Mouse (Mus musculus) CH12.LX (cell line): ENCODE results near the gene Gdf3. TPM values are rescaled to one million over a fixed set of nuclear protein-coding genes. Genes with fewer than 3 reads are reported as not detected.

Source experiments
- DNase-seq: peaks from one replicate; pipeline ENCODE4 v3.0.0-alpha.2; 2013; ENCODE audit errors: extremely low read depth
- H3K27ac ChIP-seq: 2 replicates; pipeline ENCODE4 v1.5.1; 2012; ENCODE audit warnings: low read depth, mild to moderate bottlenecking, control low read depth, moderate library complexity; ENCODE audit not compliant: insufficient read depth
- H3K27me3 ChIP-seq: replicated peaks from 2 replicates; pipeline ENCODE3; 2012; ENCODE audit warnings: inconsistent platforms
- H3K36me3 ChIP-seq, 2 experiments: replicated peaks in 1 of 2; 2 replicates each; pipeline versions ENCODE3 to v1.6.1; 2012; ENCODE audit warnings: inconsistent platforms in 1 of 2, low read length in 1 of 2, mild to moderate bottlenecking in 1 of 2, mixed read lengths in 1 of 2, moderate library complexity in 1 of 2; ENCODE audit not compliant: control insufficient read depth in 1 of 2, insufficient read depth in 1 of 2
- H3K4me1 ChIP-seq, 2 experiments: 2 replicates each; pipeline ENCODE4 v1.6.1; 2012; ENCODE audit warnings: inconsistent platforms in 1 of 2, moderate library complexity in 1 of 2; ENCODE audit not compliant: insufficient read depth in 2 of 2, control insufficient read depth in 1 of 2
- H3K4me2 ChIP-seq: 2 replicates; pipeline ENCODE4 v1.6.1; 2012; ENCODE audit warnings: low read depth, mild to moderate bottlenecking, control low read depth; ENCODE audit not compliant: poor library complexity, insufficient read depth, severe bottlenecking
- H3K4me3 ChIP-seq, 3 experiments: fragments of 150-350 bp in 1 of 3; sonication (generic) in 1 of 3; replicated peaks in 1 of 3; 2 replicates each; pipeline versions ENCODE3 to v1.5.1; 2011 to 2012; ENCODE audit warnings: low read depth in 2 of 3, low read length in 2 of 3, mild to moderate bottlenecking in 2 of 3, moderate library complexity in 2 of 3, control low read depth in 1 of 3, improper control_type of control experiment in 1 of 3, inconsistent platforms in 1 of 3, mixed read lengths in 1 of 3; ENCODE audit not compliant: poor library complexity in 1 of 3
- H3K79me2 ChIP-seq: replicated peaks from 2 replicates; pipeline ENCODE4 v1.6.1; 2012; ENCODE audit warnings: mild to moderate bottlenecking, moderate library complexity; ENCODE audit not compliant: control insufficient read depth, poor library complexity, insufficient read depth, severe bottlenecking; ENCODE audit errors: extremely low read depth
- H3K9ac ChIP-seq: 2 replicates; pipeline ENCODE4 v1.6.1; 2012; ENCODE audit warnings: low read depth, mild to moderate bottlenecking, control low read depth, moderate library complexity; ENCODE audit not compliant: insufficient read depth
- H3K9me3 ChIP-seq: replicated peaks from 2 replicates; pipeline ENCODE3; 2012; ENCODE audit warnings: low read length, inconsistent platforms, mixed read lengths
- CHD1 ChIP-seq: IDR thresholded peaks from 2 replicates; pipeline ENCODE4 v1.6.1; 2012; ENCODE audit warnings: low read depth, low read length, improper control_type of control experiment, inconsistent platforms
- CHD2 ChIP-seq: IDR thresholded peaks from 2 replicates; pipeline ENCODE4 v1.6.1; 2011; ENCODE audit warnings: low read length, improper control_type of control experiment
- CTCF ChIP-seq, 2 experiments: IDR thresholded peaks in 1 of 2; conservative IDR thresholded peaks in 1 of 2; 2 replicates each; pipeline ENCODE4 v1.5.1; 2011 to 2012; ENCODE audit warnings: low read depth in 2 of 2, low read length in 2 of 2, improper control_type of control experiment in 1 of 2, inconsistent platforms in 1 of 2, mild to moderate bottlenecking in 1 of 2, moderate library complexity in 1 of 2
- ELF1 ChIP-seq: IDR thresholded peaks from 2 replicates; pipeline ENCODE4 v1.6.1; 2014; ENCODE audit warnings: low read depth, mild to moderate bottlenecking, inconsistent platforms, low read length, improper control_type of control experiment
- EP300 ChIP-seq: IDR thresholded peaks from 2 replicates; pipeline ENCODE4 v1.6.1; 2011; ENCODE audit warnings: low read length, improper control_type of control experiment
- ETS1 ChIP-seq: conservative IDR thresholded peaks from 2 replicates; pipeline ENCODE4 v1.6.1; 2012; ENCODE audit warnings: low read depth, mild to moderate bottlenecking, inconsistent platforms, low read length, improper control_type of control experiment, moderate library complexity
- HCFC1 ChIP-seq: IDR thresholded peaks from 2 replicates; pipeline ENCODE4 v1.6.1; 2012; ENCODE audit warnings: low read depth, mild to moderate bottlenecking, inconsistent platforms, low read length, improper control_type of control experiment
- IRF4 ChIP-seq: IDR thresholded peaks from 2 replicates; pipeline ENCODE4 v1.6.1; 2014; ENCODE audit warnings: low read depth, mild to moderate bottlenecking, inconsistent platforms, low read length, improper control_type of control experiment
- JUN ChIP-seq: IDR thresholded peaks from 2 replicates; pipeline ENCODE4 v1.6.1; 2011; ENCODE audit warnings: low read depth, mild to moderate bottlenecking, low read length, improper control_type of control experiment, moderate library complexity; ENCODE audit not compliant: insufficient read depth
- KAT2A ChIP-seq: IDR thresholded peaks from 2 replicates; pipeline ENCODE4 v1.6.1; 2012; ENCODE audit warnings: low read length, improper control_type of control experiment, inconsistent platforms; ENCODE audit not compliant: insufficient replicate concordance
- MAFK ChIP-seq: IDR thresholded peaks from 2 replicates; pipeline ENCODE4 v1.6.1; 2011; ENCODE audit warnings: low read length, improper control_type of control experiment; ENCODE audit not compliant: insufficient replicate concordance
- MAZ ChIP-seq: IDR thresholded peaks from 2 replicates; pipeline ENCODE4 v1.6.1; 2012; ENCODE audit warnings: low read depth, mild to moderate bottlenecking, inconsistent platforms, low read length, improper control_type of control experiment, moderate library complexity
- MEF2A ChIP-seq: IDR thresholded peaks from 2 replicates; pipeline ENCODE4 v1.6.1; 2014; ENCODE audit warnings: low read depth, mild to moderate bottlenecking, inconsistent platforms, low read length, improper control_type of control experiment, borderline replicate concordance
- MYC ChIP-seq: IDR thresholded peaks from 2 replicates; pipeline ENCODE4 v1.6.1; 2011; ENCODE audit warnings: low read depth, mild to moderate bottlenecking, improper control_type of control experiment, low read length
- SIN3A ChIP-seq: IDR thresholded peaks from 2 replicates; pipeline ENCODE4 v1.6.1; 2012; ENCODE audit warnings: low read length, improper control_type of control experiment, inconsistent platforms
- TBP ChIP-seq: conservative IDR thresholded peaks from 2 replicates; pipeline ENCODE4 v1.6.1; 2011; ENCODE audit warnings: low read depth, low read length, improper control_type of control experiment
- UBTF ChIP-seq: IDR thresholded peaks from 2 replicates; pipeline ENCODE4 v1.6.1; 2012; ENCODE audit warnings: low read depth, mild to moderate bottlenecking, inconsistent platforms, low read length, improper control_type of control experiment, moderate library complexity
- USF1 ChIP-seq: IDR thresholded peaks from 2 replicates; pipeline ENCODE4 v1.6.1; 2014; ENCODE audit warnings: low read depth, mild to moderate bottlenecking, inconsistent platforms, low read length, improper control_type of control experiment
- USF2 ChIP-seq: conservative IDR thresholded peaks from 2 replicates; pipeline ENCODE4 v1.6.1; 2011; ENCODE audit warnings: low read depth, low read length, improper control_type of control experiment
- ZMIZ1 ChIP-seq: IDR thresholded peaks from 2 replicates; pipeline ENCODE4 v1.6.1; 2012; ENCODE audit warnings: low read depth, mild to moderate bottlenecking, inconsistent platforms, low read length, improper control_type of control experiment
- dilution Hi-C: fragments of 300-500 bp; cut with MboI; formaldehyde crosslinking; loops from 2 replicates; pipeline ENCODE4 v1.14.3; 2020; ENCODE audit warnings: low sequenced_read_pairs; ENCODE audit not compliant: extremely low pct_unique_long_range_greater_than_20kb, extremely low pct_ligation_motif_present
- in situ Hi-C: fragments of 300-500 bp; cut with MboI; formaldehyde crosslinking; loops from 3 replicates; pipeline ENCODE4 v1.14.3; 2019; ENCODE audit warnings: low sequenced_read_pairs, low pct_ligation_motif_present, low pct_unique_long_range_greater_than_20kb, mixed read lengths
- polyA plus RNA-seq: library from polyadenylated mRNA; unstranded; fragments of >175 nt; gene quantifications from 2 replicates; pipeline ENCODE4 v1.2.1, GENCODE M21; 2012; ENCODE audit warnings: low read depth; ENCODE audit not compliant: insufficient read length
- total RNA-seq, 2 experiments: library from RNA; depleted of rRNA; stranded (reverse); fragments of 300-350 nt in 1 of 2; fragments of >200 nt in 1 of 2; gene quantifications; 2 replicates each; pipeline ENCODE4 v1.2.3; 2012 to 2014

Gene Gdf3
- total and polyA plus RNA-seq, 3 experiments: not detected

- TF ChIP-seq TBP: no peak
- no peak for TF ChIP-seq MAZ
- no peak for TF ChIP-seq CTCF (conservative IDR thresholded peaks at IDR 0.05 in 1 of 2, IDR thresholded peaks at IDR 0.05 in 1 of 2; ENCODE audit: low read depth in 2 of 2, low read length in 2 of 2)
- TF ChIP-seq ETS1: peak; percentile 29
- no peak for TF ChIP-seq KAT2A
- TF ChIP-seq CHD1: no peak
- no peak for TF ChIP-seq ZMIZ1
- TF ChIP-seq HCFC1: no peak
- TF ChIP-seq SIN3A: no peak
- no peak for TF ChIP-seq MEF2A
- no peak for TF ChIP-seq MYC
- peak; percentile 67 for TF ChIP-seq ELF1
- TF ChIP-seq JUN: no peak
- peak; percentile 58; the same call in 1 of the 2 replicates for TF ChIP-seq IRF4
- TF ChIP-seq EP300: peak; percentile 54; the same call in 1 of the 2 replicates
- no peak for TF ChIP-seq USF1
- TF ChIP-seq USF2: no peak
- TF ChIP-seq CHD2: no peak
- TF ChIP-seq MAFK: peak; percentile 55; the same call in 1 of the 2 replicates
- H3K27ac ChIP-seq: peak overlapping the region; percentile 16; the same call in 1 of the 2 replicates
Measured at GRCm38 (mm10) chr6:122604260-122604659, 5.6 kb downstream of the Gdf3 start.

GRCm38 (mm10) chr6:122602992-122603322 is 6.9 kb downstream of the Gdf3 start:
- Histone ChIP-seq H3K36me3 (peaks cover 4 to 11% of the 10 kb centered on the region in 2 experiments), H3K9ac (peak overlapping the region; percentile 75), H3K27ac (peak overlapping the region; percentile 95; the same call in 1 of the 2 replicates), H3K4me2 (peak overlapping the region; percentile 39), H3K9me3 (no peaks in the 10 kb centered on the region), H3K79me2 (peaks cover 34% of the 10 kb centered on the region), H3K4me3 (peak overlapping the region in 2 of 3 experiments; percentile 66 to 98)
- DNase-seq: peak; percentile 59
- peak; percentile 93 for TF ChIP-seq CHD1
- no peak for TF ChIP-seq UBTF
- TF ChIP-seq EP300: peak; percentile 57
- TF ChIP-seq, all 38 proteins: peak for 2
- no peaks in the 10 kb centered on the region for H3K27me3 ChIP-seq
- in situ Hi-C loops: no loop called here
- H3K4me1 ChIP-seq: peaks cover 2 to 11% of the 10 kb centered on the region in 2 experiments; a peak in 2 of 4 replicates
- dilution Hi-C loops: no loop called here

More at GRCm38 (mm10) chr6:122604260-122604659, 5.6 kb downstream of the Gdf3 start:
- Histone ChIP-seq H3K9me3 (no peaks in the 10 kb centered on the region), H3K9ac (no peak overlapping the region), H3K4me3 (no peak overlapping the region), H3K4me1 (peaks cover 2 to 11% of the 10 kb centered on the region in 2 experiments; a peak in 2 of 4 replicates), H3K36me3 (peaks cover 4% of the 10 kb centered on the region in 2 experiments), H3K4me2 (no peak overlapping the region), H3K79me2 (peaks cover 22% of the 10 kb centered on the region), H3K27me3 (no peaks in the 10 kb centered on the region)
- in situ Hi-C loops (no loop called here), dilution Hi-C loops (no loop called here)
- DNase-seq: peak; percentile 34
